Mouse (Mus musculus): ENCODE measurements around the gene Ugt1a10. TPM values are rescaled to one million over a fixed set of nuclear protein-coding genes. Genes with fewer than 3 reads are reported as not detected.

Gene Ugt1a10
- polyA plus RNA-seq, 2 experiments: not detected

- H3K9me3 ChIP-seq (ENCODE audit: control insufficient read depth, low read length): peaks cover 97% of the 10 kb centered on the region
- no peak overlapping the region for H3K4me3 ChIP-seq (replicated peaks; ENCODE audit: low read length)
- H3K36me3 ChIP-seq (ENCODE audit: control insufficient read depth, insufficient read depth, low read length): no peaks in the 10 kb centered on the region
- no peaks in the 10 kb centered on the region for H3K27me3 ChIP-seq (ENCODE audit: control insufficient read depth, insufficient read depth, low read length)
- no peak for DNase-seq (ENCODE audit: low spot score)
- H3K27ac ChIP-seq (replicated peaks; ENCODE audit: low read depth, low read length): no peak overlapping the region
- no peak overlapping the region for H3K9ac ChIP-seq (ENCODE audit: low read depth, low read length, severe bottlenecking)
- whole genome bisulfite sequencing: 73% methylated on average over 6 of the region's 6 CpGs
- H3K4me1 ChIP-seq (ENCODE audit: control insufficient read depth, insufficient read depth, low read length): no peaks in the 10 kb centered on the region
- no peak for ATAC-seq (ENCODE audit: low FRiP score, low read depth)
- no peak overlapping the region for H3K4me2 ChIP-seq (replicated peaks; ENCODE audit: low read depth, low read length, severe bottlenecking)
- TF ChIP-seq POLR2A (IDR thresholded peaks at IDR 0.05; ENCODE audit: borderline replicate concordance, extremely low read depth, insufficient read depth, insufficient read length): no peak
Observed at GRCm38 (mm10) chr1:88230981-88231802, 176.0 kb downstream of the Ugt1a10 start.

GRCm38 (mm10) chr1:88231803-88232499 lies 176.8 kb downstream of the Ugt1a10 start:
- Histone ChIP-seq H3K4me1 (ENCODE audit: control insufficient read depth, insufficient read depth, low read length) (no peaks in the 10 kb centered on the region), H3K27ac (replicated peaks; ENCODE audit: low read depth, low read length) (no peak overlapping the region), H3K36me3 (ENCODE audit: control insufficient read depth, insufficient read depth, low read length) (no peaks in the 10 kb centered on the region), H3K4me2 (replicated peaks; ENCODE audit: low read depth, low read length, severe bottlenecking) (no peak overlapping the region), H3K9ac (ENCODE audit: low read depth, low read length, severe bottlenecking) (no peak overlapping the region), H3K9me3 (ENCODE audit: control insufficient read depth, low read length) (peaks cover 95% of the 10 kb centered on the region), H3K4me3 (replicated peaks; ENCODE audit: low read length) (no peak overlapping the region), H3K27me3 (ENCODE audit: control insufficient read depth, insufficient read depth, low read length) (no peaks in the 10 kb centered on the region)
- DNase-seq (ENCODE audit: low spot score) (no peak), ATAC-seq (ENCODE audit: low FRiP score, low read depth) (no peak)
- TF ChIP-seq POLR2A (IDR thresholded peaks at IDR 0.05; ENCODE audit: borderline replicate concordance, extremely low read depth, insufficient read depth, insufficient read length): no peak
- WGBS: 67% methylated on average over 7 of the region's 7 CpGs

- Histone ChIP-seq H3K27me3 (ENCODE audit: control insufficient read depth, insufficient read depth, low read length) (no peaks in the 10 kb centered on the region), H3K27ac (replicated peaks; ENCODE audit: low read depth, low read length) (no peak overlapping the region), H3K9ac (ENCODE audit: low read depth, low read length, severe bottlenecking) (no peak overlapping the region), H3K9me3 (ENCODE audit: control insufficient read depth, low read length) (peaks cover 96% of the 10 kb centered on the region), H3K4me3 (replicated peaks; ENCODE audit: low read length) (no peak overlapping the region), H3K4me2 (replicated peaks; ENCODE audit: low read depth, low read length, severe bottlenecking) (no peak overlapping the region), H3K36me3 (ENCODE audit: control insufficient read depth, insufficient read depth, low read length) (no peaks in the 10 kb centered on the region), H3K4me1 (ENCODE audit: control insufficient read depth, insufficient read depth, low read length) (no peaks in the 10 kb centered on the region)
- WGBS: 53% methylated on average over 3 of the region's 3 CpGs
- DNase-seq (ENCODE audit: low spot score): no peak
- no peak for ATAC-seq (ENCODE audit: low FRiP score, low read depth)
- TF ChIP-seq POLR2A (IDR thresholded peaks at IDR 0.05; ENCODE audit: borderline replicate concordance, extremely low read depth, insufficient read depth, insufficient read length): no peak
Observed at GRCm38 (mm10) chr1:88232664-88233380, 177.6 kb downstream of the Ugt1a10 start.

- ATAC-seq (ENCODE audit: low FRiP score, low read depth): no peak
- DNase-seq (ENCODE audit: low spot score): no peak
- no peak overlapping the region for H3K4me2 ChIP-seq (replicated peaks; ENCODE audit: low read depth, low read length, severe bottlenecking)
- peaks cover 96% of the 10 kb centered on the region for H3K9me3 ChIP-seq (ENCODE audit: control insufficient read depth, low read length)
- H3K4me3 ChIP-seq (replicated peaks; ENCODE audit: low read length): no peak overlapping the region
- H3K27ac ChIP-seq (replicated peaks; ENCODE audit: low read depth, low read length): no peak overlapping the region
- no peaks in the 10 kb centered on the region for H3K4me1 ChIP-seq (ENCODE audit: control insufficient read depth, insufficient read depth, low read length)
- H3K36me3 ChIP-seq (ENCODE audit: control insufficient read depth, insufficient read depth, low read length): no peaks in the 10 kb centered on the region
- no peaks in the 10 kb centered on the region for H3K27me3 ChIP-seq (ENCODE audit: control insufficient read depth, insufficient read depth, low read length)
- no peak for TF ChIP-seq POLR2A (IDR thresholded peaks at IDR 0.05; ENCODE audit: borderline replicate concordance, extremely low read depth, insufficient read depth, insufficient read length)
- WGBS: 67% methylated on average over 14 of the region's 14 CpGs
- H3K9ac ChIP-seq (ENCODE audit: low read depth, low read length, severe bottlenecking): no peak overlapping the region
Observed at GRCm38 (mm10) chr1:88233421-88234247, 178.4 kb downstream of the Ugt1a10 start.
